Mouse (Mus musculus): ENCODE data around the gene Sycp1. TPM values are rescaled to one million over a fixed set of nuclear protein-coding genes. Genes with fewer than 3 reads are reported as not detected.

Gene Sycp1
- total RNA-seq, 2 experiments from 2014 or later = 0.20 TPM; not detected in 1

- no peak for DNase-seq (ENCODE audit: low spot score in 2 of 2)
- intact Hi-C loops (cut with DNase I) = no loop called here
Observed at GRCm38 (mm10) chr3:102773018-102773417, 162.9 kb downstream of the Sycp1 start.

Other genes starting within 250 kb of the Sycp1 start
- gene Tspan2, start 201.6 kb downstream of the Sycp1 start, total RNA-seq (2021) = 10 to 100 TPM; 58.0 to 82.8 TPM
- not detected for gene Tshb, start 153.4 kb downstream of the Sycp1 start, total RNA-seq (2021)
- gene Nr1h5, start 28.0 kb upstream of the Sycp1 start, total RNA-seq (2021) = not detected
- gene Sike1, start 59.6 kb upstream of the Sycp1 start, total RNA-seq (2021) = 10 to 100 TPM; 83.8 to 86.8 TPM
- gene Csde1, start 84.3 kb upstream of the Sycp1 start, total RNA-seq (2021) = 100 to 1,000 TPM; 247 to 252 TPM
- 100 to 1,000 TPM; 114 to 125 TPM for gene Nras, start 122.2 kb upstream of the Sycp1 start, total RNA-seq (2021)
- not detected for gene Ampd1, start 137.9 kb upstream of the Sycp1 start, total RNA-seq (2021)
- under 1 TPM; 0.81 to 0.89 TPM for gene Dennd2c, start 166.5 kb upstream of the Sycp1 start, total RNA-seq (2021)
- gene Bcas2, start 235.6 kb upstream of the Sycp1 start, total RNA-seq (2021) = 10 to 100 TPM; 62.0 to 65.9 TPM

All from left cerebral cortex, postnatal 14 days (tissue).